Mouse (Mus musculus) embryonic facial prominence, embryonic 11.5 days (tissue): ENCODE measurements at regions not wholly inside any gene's neighbourhood (a gene's known extent, or its start where the extent isn't known, plus 50 kb on each side); places are given as distances from the start of the nearest gene placed in this dataset.

Experiments used
- ATAC-seq: fragments of 200-750 bp; cut with Nextera tagmentation; replicated peaks from 2 replicates; pipeline ENCODE4 v1.8.0; 2017; ENCODE audit warnings: low read depth; ENCODE audit not compliant: insufficient number of reproducible peaks, low FRiP score, low TSS enrichment
- DNase-seq: peaks from one replicate; pipeline ENCODE4 v3.0.0-alpha.2; 2015; ENCODE audit warnings: low spot score
- H3K27ac ChIP-seq: fragments of 300-500 bp; sonication (generic); replicated peaks from 2 replicates; pipeline ENCODE4 v1.5.1; 2014; ENCODE audit warnings: mild to moderate bottlenecking, low read depth, low read length, control low read depth
- H3K27me3 ChIP-seq: fragments of 300-500 bp; sonication (generic); 2 replicates; pipeline ENCODE4 v1.6.1; 2014; ENCODE audit warnings: mild to moderate bottlenecking, low read length, moderate library complexity, mixed read lengths; ENCODE audit not compliant: control insufficient read depth, insufficient read depth
- H3K36me3 ChIP-seq: fragments of 300-500 bp; sonication (generic); replicated peaks from 2 replicates; pipeline ENCODE4 v1.6.1; 2014; ENCODE audit warnings: low read depth, mild to moderate bottlenecking, low read length, moderate library complexity, mixed read lengths; ENCODE audit not compliant: control insufficient read depth, insufficient read depth
- H3K4me1 ChIP-seq: fragments of 300-500 bp; sonication (generic); 2 replicates; pipeline ENCODE4 v1.6.1; 2014; ENCODE audit warnings: low read length, mixed read lengths; ENCODE audit not compliant: control insufficient read depth, insufficient read depth
- H3K4me2 ChIP-seq: fragments of 300-500 bp; sonication (generic); 2 replicates; pipeline ENCODE4 v1.6.1; 2014; ENCODE audit warnings: low read depth, mild to moderate bottlenecking, control low read depth, low read length, moderate library complexity
- H3K4me3 ChIP-seq: fragments of 300-500 bp; sonication (generic); 2 replicates; pipeline ENCODE4 v1.5.1; 2014; ENCODE audit warnings: low read depth, low read length, control low read depth
- H3K9ac ChIP-seq: fragments of 300-500 bp; sonication (generic); replicated peaks from 2 replicates; pipeline ENCODE4 v1.6.1; 2014; ENCODE audit warnings: mild to moderate bottlenecking, control low read depth, low read length
- H3K9me3 ChIP-seq: fragments of 300-500 bp; sonication (generic); replicated peaks from 2 replicates; pipeline ENCODE4 v1.6.1; 2016; ENCODE audit warnings: mild to moderate bottlenecking, low read length, inconsistent platforms, mixed read lengths; ENCODE audit not compliant: control insufficient read depth
- WGBS: fragments of 180-500 bp; shearing (Covaris S2); extraction: QIAGEN DNeasy Blood & Tissue Kit; methylation state at CpG from one replicate; pipeline ENCODE4 v1.1.7; 2014; 5-methylcytosine and 5-hydroxymethylcytosine counted together

GRCm38 (mm10) chr12:92783362-92783761 is 934.4 kb upstream of the Sel1l start:
- Histone ChIP-seq H3K4me3 (no peak overlapping the region), H3K9ac (no peak overlapping the region), H3K27me3 (no peaks in the 10 kb centered on the region), H3K4me2 (no peak overlapping the region), H3K9me3 (no peaks in the 10 kb centered on the region), H3K4me1 (no peaks in the 10 kb centered on the region), H3K27ac (no peak overlapping the region), H3K36me3 (no peaks in the 10 kb centered on the region)
- 82% methylated on average over 1 of the region's 1 CpGs for WGBS
- DNase-seq (no peak), ATAC-seq (no peak)

DNA sequence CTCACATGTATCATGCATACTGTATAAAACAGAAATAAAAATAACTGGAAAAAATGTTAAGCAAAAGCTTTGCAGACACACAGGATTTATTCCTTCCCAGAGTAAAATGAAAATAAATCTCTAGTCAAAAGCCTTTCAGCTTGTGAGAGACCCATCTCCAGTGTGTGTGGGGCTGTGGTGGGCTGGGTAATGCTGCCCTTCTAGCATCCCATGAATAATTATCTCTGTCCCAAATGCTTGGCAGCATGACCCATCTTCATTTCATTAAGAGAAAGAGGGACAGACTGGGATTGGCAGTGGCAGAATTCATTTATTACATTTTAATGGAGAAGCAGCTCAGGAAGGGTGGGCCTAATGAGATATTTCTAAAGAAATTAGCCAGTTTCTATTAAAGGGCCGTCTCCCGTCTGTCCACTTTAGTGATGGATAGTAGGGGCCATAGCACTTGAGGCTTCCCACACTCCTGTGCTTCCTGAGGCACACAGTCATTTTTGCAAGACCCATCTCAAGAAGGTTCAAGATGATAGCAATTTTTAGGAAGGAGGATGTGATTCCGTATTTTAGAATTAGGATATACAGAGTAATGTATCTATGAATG is 930.8 kb upstream of the Sel1l start:
- no peaks in the 10 kb centered on the region for H3K36me3 ChIP-seq
- no peak overlapping the region for H3K4me2 ChIP-seq
- no peaks in the 10 kb centered on the region for H3K27me3 ChIP-seq
- WGBS = 90% methylated on average over 3 of the region's 3 CpGs
- no peak overlapping the region for H3K27ac ChIP-seq
- no peak overlapping the region for H3K4me3 ChIP-seq
- no peaks in the 10 kb centered on the region for H3K9me3 ChIP-seq
- no peaks in the 10 kb centered on the region for H3K4me1 ChIP-seq
- DNase-seq (no peak), ATAC-seq (no peak)
- no peak overlapping the region for H3K9ac ChIP-seq

GRCm38 (mm10) chr12:92775668-92776067 is 926.7 kb upstream of the Sel1l start:
- no peaks in the 10 kb centered on the region for H3K4me1 ChIP-seq
- H3K27me3 ChIP-seq = no peaks in the 10 kb centered on the region
- no peak overlapping the region for H3K27ac ChIP-seq

DNA sequence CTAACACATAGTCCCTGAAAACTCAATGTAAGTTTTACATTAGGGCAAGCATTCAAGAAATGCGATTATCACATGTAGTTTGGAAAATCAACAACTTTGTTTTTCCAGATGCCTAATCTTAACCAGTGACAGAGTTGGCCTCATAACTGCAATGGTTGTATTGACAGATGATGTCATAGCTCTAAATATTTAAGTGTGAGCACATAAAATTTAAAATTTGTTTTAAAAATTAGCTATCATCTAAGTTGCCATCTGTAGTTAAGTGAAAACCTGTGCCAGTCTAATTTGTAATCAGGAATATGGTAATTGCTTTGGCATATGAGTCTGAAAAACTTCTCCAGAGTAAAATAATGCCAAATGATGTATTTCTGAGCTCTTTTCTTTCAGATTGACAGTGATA is 899.6 kb upstream of the Sel1l start:
- Histone ChIP-seq H3K4me2 (no peak overlapping the region), H3K27ac (no peak overlapping the region), H3K9ac (no peak overlapping the region), H3K27me3 (no peaks in the 10 kb centered on the region), H3K4me3 (no peak overlapping the region), H3K4me1 (no peaks in the 10 kb centered on the region), H3K9me3 (no peaks in the 10 kb centered on the region), H3K36me3 (no peaks in the 10 kb centered on the region)
- DNase-seq (no peak), ATAC-seq (no peak)
- 90% methylated on average over 1 of the region's 1 CpGs for WGBS

More at GRCm38 (mm10) chr12:92775668-92776067, 926.7 kb upstream of the Sel1l start:
- Histone ChIP-seq H3K9ac (no peak overlapping the region), H3K36me3 (no peaks in the 10 kb centered on the region), H3K4me3 (no peak overlapping the region), H3K9me3 (no peaks in the 10 kb centered on the region), H3K4me2 (no peak overlapping the region)
- DNase-seq (no peak), ATAC-seq (no peak)
- WGBS = 59% methylated on average over 5 of the region's 5 CpGs

GRCm38 (mm10) chr12:92740818-92741217 is 891.9 kb upstream of the Sel1l start:
- no peak for ATAC-seq
- H3K36me3 ChIP-seq = no peaks in the 10 kb centered on the region
- 87% methylated on average over 3 of the region's 3 CpGs for WGBS

DNA sequence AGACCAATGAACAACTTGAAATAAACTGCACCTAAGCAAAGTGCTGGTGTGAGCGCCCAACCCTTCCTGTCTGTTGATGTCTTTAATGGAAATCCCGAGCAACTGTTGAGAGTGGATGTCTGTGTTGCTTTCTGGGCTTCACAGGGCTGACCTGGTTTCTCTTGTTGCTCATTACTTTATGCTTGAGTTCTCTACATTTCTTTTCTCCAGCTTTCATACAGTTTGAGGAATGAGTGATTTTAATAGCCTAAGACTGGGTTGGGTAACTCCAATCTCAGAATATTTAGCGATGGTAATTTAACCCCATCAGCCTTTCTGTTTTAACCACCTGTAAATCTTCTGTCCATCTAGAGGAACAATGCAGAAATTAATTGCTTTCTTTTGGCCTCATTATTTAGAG is 890.2 kb upstream of the Sel1l start:
- no peak for DNase-seq
- Histone ChIP-seq H3K9me3 (no peaks in the 10 kb centered on the region), H3K36me3 (no peaks in the 10 kb centered on the region), H3K4me3 (no peak overlapping the region), H3K9ac (no peak overlapping the region), H3K27ac (no peak overlapping the region), H3K27me3 (no peaks in the 10 kb centered on the region), H3K4me1 (no peaks in the 10 kb centered on the region), H3K4me2 (no peak overlapping the region)
- no peak for ATAC-seq
- 95% methylated on average over 3 of the region's 3 CpGs for WGBS

More at GRCm38 (mm10) chr12:92740818-92741217, 891.9 kb upstream of the Sel1l start:
- Histone ChIP-seq H3K4me3 (no peak overlapping the region), H3K27ac (no peak overlapping the region), H3K9me3 (no peaks in the 10 kb centered on the region), H3K9ac (no peak overlapping the region), H3K4me1 (no peaks in the 10 kb centered on the region), H3K4me2 (no peak overlapping the region), H3K27me3 (no peaks in the 10 kb centered on the region)
- no peak for DNase-seq

- ATAC-seq = no peak
- Histone ChIP-seq H3K9me3 (no peaks in the 10 kb centered on the region), H3K4me1 (no peaks in the 10 kb centered on the region), H3K36me3 (no peaks in the 10 kb centered on the region), H3K4me3 (no peak overlapping the region), H3K9ac (no peak overlapping the region), H3K27ac (no peak overlapping the region), H3K27me3 (no peaks in the 10 kb centered on the region), H3K4me2 (no peak overlapping the region)
- DNase-seq = no peak
- 73% methylated on average over 12 of the region's 12 CpGs for WGBS
Measured at GRCm38 (mm10) chr12:92737623-92738370, 888.8 kb upstream of the Sel1l start.

DNA sequence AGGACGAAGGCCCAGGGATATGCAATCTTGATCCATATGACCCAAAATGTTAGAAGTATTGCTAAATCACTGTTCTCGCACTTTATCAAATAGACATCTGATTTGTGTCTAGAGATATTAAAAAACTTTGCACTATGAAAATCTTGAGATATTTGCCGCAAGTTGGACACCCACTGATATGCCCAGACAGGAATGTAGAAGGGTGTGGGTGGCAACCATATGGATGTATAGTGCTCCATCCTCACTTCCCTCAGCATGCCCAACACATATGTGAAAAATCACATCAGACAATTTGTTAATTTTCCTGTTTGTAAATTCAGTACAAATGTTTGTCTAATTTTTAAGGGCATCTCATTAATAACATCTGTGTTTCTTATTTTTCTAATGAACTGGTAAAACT is 874.1 kb upstream of the Sel1l start:
- Histone ChIP-seq H3K9me3 (no peaks in the 10 kb centered on the region), H3K9ac (no peak overlapping the region), H3K4me3 (no peak overlapping the region), H3K36me3 (no peaks in the 10 kb centered on the region), H3K4me2 (no peak overlapping the region), H3K27ac (no peak overlapping the region), H3K27me3 (no peaks in the 10 kb centered on the region), H3K4me1 (no peaks in the 10 kb centered on the region)
- no peak for DNase-seq
- 90% methylated on average over 3 of the region's 3 CpGs for WGBS
- no peak for ATAC-seq
